Mouse (Mus musculus) embryonic facial prominence, embryonic 12.5 days (tissue): ENCODE data around the gene Kat6b. TPM values are rescaled to one million over a fixed set of nuclear protein-coding genes. Genes with fewer than 3 reads are reported as not detected.

Experiments
- ATAC-seq: fragments of 200-750 bp; cut with Nextera tagmentation; 2 replicates; pipeline ENCODE4 v1.8.0; 2017; ENCODE audit not compliant: insufficient number of reproducible peaks, insufficient read depth, low FRiP score, low TSS enrichment
- H3K27ac ChIP-seq: fragments of 300-500 bp; sonication (generic); 2 replicates; pipeline ENCODE4 v1.5.1; 2016; ENCODE audit warnings: mild to moderate bottlenecking
- H3K27me3 ChIP-seq: fragments of 300-500 bp; sonication (generic); 2 replicates; pipeline ENCODE4 v1.6.1; 2016; ENCODE audit warnings: mild to moderate bottlenecking, moderate library complexity
- H3K36me3 ChIP-seq: fragments of 300-500 bp; sonication (generic); 2 replicates; pipeline ENCODE4 v1.6.1; 2016; ENCODE audit warnings: mild to moderate bottlenecking
- H3K4me1 ChIP-seq: fragments of 300-500 bp; sonication (generic); 2 replicates; pipeline ENCODE4 v1.6.1; 2016
- H3K4me2 ChIP-seq: fragments of 300-500 bp; sonication (generic); replicated peaks from 2 replicates; pipeline ENCODE4 v1.6.1; 2016; ENCODE audit warnings: mild to moderate bottlenecking, moderate library complexity
- H3K4me3 ChIP-seq: fragments of 300-500 bp; sonication (generic); 2 replicates; pipeline ENCODE4 v1.5.1; 2016; ENCODE audit warnings: mild to moderate bottlenecking
- H3K9ac ChIP-seq: fragments of 300-500 bp; sonication (generic); 2 replicates; pipeline ENCODE4 v1.6.1; 2016; ENCODE audit warnings: mild to moderate bottlenecking, moderate library complexity
- H3K9me3 ChIP-seq: fragments of 300-500 bp; sonication (generic); 2 replicates; pipeline ENCODE4 v1.6.1; 2016; ENCODE audit warnings: mild to moderate bottlenecking, moderate library complexity
- WGBS: fragments of 180-500 bp; shearing (Covaris S2); methylation state at CpG from one replicate; pipeline ENCODE4 v1.1.7; 2016; 5-methylcytosine and 5-hydroxymethylcytosine counted together
- polyA plus RNA-seq: library from polyadenylated mRNA; unstranded; fragments of >200 nt; fragmentation: Nextera tagmentation; extraction: Ambion mirVana; gene quantifications from 2 replicates; pipeline ENCODE4 v1.2.1, GENCODE M21; 2016

Kat6b gene
- polyA plus RNA-seq, 1 experiment from 2014 or later = 28.6 TPM

- Histone ChIP-seq H3K4me2 (no peak overlapping the region; the same call in 1 of the 2 replicates), H3K36me3 (no peaks in the 10 kb centered on the region), H3K9ac (no peak overlapping the region), H3K27ac (peak overlapping the region; percentile 94), H3K27me3 (no peaks in the 10 kb centered on the region), H3K4me3 (no peak overlapping the region), H3K4me1 (peaks cover 52% of the 10 kb centered on the region), H3K9me3 (no peaks in the 10 kb centered on the region)
- WGBS = 12% methylated on average over 8 of the region's 8 CpGs
- ATAC-seq = peak; percentile 70
Measured at GRCm38 (mm10) chr14:21679631-21680201, 198.5 kb downstream of the Kat6b start.

GRCm38 (mm10) chr14:21682681-21683129 is 201.5 kb downstream of the Kat6b start:
- no peak overlapping the region for H3K4me3 ChIP-seq
- H3K9me3 ChIP-seq = no peaks in the 10 kb centered on the region
- 1% methylated on average over 9 of the region's 9 CpGs for WGBS
- H3K27me3 ChIP-seq = no peaks in the 10 kb centered on the region; the same call in 1 of the 2 replicates
- no peak for ATAC-seq
- no peaks in the 10 kb centered on the region for H3K36me3 ChIP-seq
- peak overlapping the region; percentile 38 for H3K4me2 ChIP-seq
- 0 out of 2 replicates have a peak overlapping the region, but pooled peaks have one; percentile 19 for H3K9ac ChIP-seq
- H3K4me1 ChIP-seq = peaks cover 52% of the 10 kb centered on the region
- peak overlapping the region; percentile 74 for H3K27ac ChIP-seq

- 81% methylated on average over 4 of the region's 4 CpGs for WGBS
- peaks cover 41% of the 10 kb centered on the region for H3K4me1 ChIP-seq
- ATAC-seq = no peak
Measured at GRCm38 (mm10) chr14:21683834-21684233, 202.6 kb downstream of the Kat6b start.

GRCm38 (mm10) chr14:21685411-21686146 is 204.3 kb downstream of the Kat6b start:
- H3K36me3 ChIP-seq = no peaks in the 10 kb centered on the region
- H3K9ac ChIP-seq = no peak overlapping the region
- H3K4me1 ChIP-seq = peaks cover 27% of the 10 kb centered on the region
- 78% methylated on average over 10 of the region's 10 CpGs for WGBS
- H3K4me2 ChIP-seq = no peak overlapping the region; the same call in 1 of the 2 replicates
- no peaks in the 10 kb centered on the region; the same call in 1 of the 2 replicates for H3K27me3 ChIP-seq
- no peak overlapping the region for H3K4me3 ChIP-seq
- 0 out of 2 replicates have a peak overlapping the region, but pooled peaks have one; percentile 17 for H3K27ac ChIP-seq
- H3K9me3 ChIP-seq = no peaks in the 10 kb centered on the region
- ATAC-seq = no peak

More at GRCm38 (mm10) chr14:21683834-21684233, 202.6 kb downstream of the Kat6b start:
- H3K27me3 ChIP-seq = no peaks in the 10 kb centered on the region; the same call in 1 of the 2 replicates
- H3K9me3 ChIP-seq = no peaks in the 10 kb centered on the region
- no peak overlapping the region for H3K9ac ChIP-seq
- H3K36me3 ChIP-seq = no peaks in the 10 kb centered on the region
- no peak overlapping the region for H3K4me2 ChIP-seq
- H3K4me3 ChIP-seq = no peak overlapping the region
- 0 out of 2 replicates have a peak overlapping the region, but pooled peaks have one; percentile 41 for H3K27ac ChIP-seq

GRCm38 (mm10) chr14:21686376-21687279 is 205.4 kb downstream of the Kat6b start:
- peak overlapping the region; percentile 44 for H3K9ac ChIP-seq
- no peaks in the 10 kb centered on the region; the same call in 1 of the 2 replicates for H3K27me3 ChIP-seq
- H3K36me3 ChIP-seq = no peaks in the 10 kb centered on the region
- H3K4me2 ChIP-seq = peak overlapping the region; percentile 53
- peaks cover 27% of the 10 kb centered on the region for H3K4me1 ChIP-seq
- 12% methylated on average over 49 of the region's 49 CpGs for WGBS
- no peaks in the 10 kb centered on the region for H3K9me3 ChIP-seq
- ATAC-seq = 0 out of 2 replicates have a peak, but pooled peaks have one; percentile 11
- peak overlapping the region; percentile 24 for H3K4me3 ChIP-seq
- no peak overlapping the region for H3K27ac ChIP-seq

- Histone ChIP-seq H3K9me3 (0 out of 2 replicates have a peak, but pooled peaks cover 4% of the 10 kb centered on the region), H3K27ac (no peak overlapping the region), H3K4me2 (no peak overlapping the region), H3K27me3 (no peaks in the 10 kb centered on the region; the same call in 1 of the 2 replicates), H3K36me3 (no peaks in the 10 kb centered on the region), H3K9ac (no peak overlapping the region), H3K4me1 (peaks cover 8% of the 10 kb centered on the region), H3K4me3 (no peak overlapping the region)
- whole genome bisulfite sequencing = 85% methylated on average over 3 of the region's 3 CpGs
- no peak for ATAC-seq
Measured at GRCm38 (mm10) chr14:21691070-21691469, 209.8 kb downstream of the Kat6b start.

GRCm38 (mm10) chr14:21695020-21695419 is 213.8 kb downstream of the Kat6b start:
- H3K27me3 ChIP-seq = no peaks in the 10 kb centered on the region
- H3K4me3 ChIP-seq = no peak overlapping the region
- WGBS = 73% methylated on average over 6 of the region's 6 CpGs
- H3K4me1 ChIP-seq = 0 out of 2 replicates have a peak, but pooled peaks cover 5% of the 10 kb centered on the region
- 0 out of 2 replicates have a peak, but pooled peaks cover 4% of the 10 kb centered on the region for H3K9me3 ChIP-seq
- no peak overlapping the region for H3K4me2 ChIP-seq
- no peaks in the 10 kb centered on the region for H3K36me3 ChIP-seq
- ATAC-seq = no peak
- no peak overlapping the region for H3K27ac ChIP-seq
- H3K9ac ChIP-seq = no peak overlapping the region

GRCm38 (mm10) chr14:21696186-21696830 is 215.1 kb downstream of the Kat6b start:
- Histone ChIP-seq H3K4me1 (0 out of 2 replicates have a peak, but pooled peaks cover 5% of the 10 kb centered on the region), H3K27ac (no peak overlapping the region), H3K4me2 (no peak overlapping the region), H3K9ac (no peak overlapping the region), H3K4me3 (no peak overlapping the region), H3K9me3 (0 out of 2 replicates have a peak, but pooled peaks cover 4% of the 10 kb centered on the region), H3K36me3 (no peaks in the 10 kb centered on the region), H3K27me3 (no peaks in the 10 kb centered on the region)
- no peak for ATAC-seq
- WGBS = 78% methylated on average over 7 of the region's 7 CpGs

- 92% methylated on average over 8 of the region's 8 CpGs for WGBS
Measured at GRCm38 (mm10) chr14:21702691-21703090, 221.5 kb downstream of the Kat6b start.

GRCm38 (mm10) chr14:21703255-21703654 is 222.0 kb downstream of the Kat6b start:
- Histone ChIP-seq H3K36me3 (no peaks in the 10 kb centered on the region), H3K9ac (no peak overlapping the region), H3K9me3 (no peaks in the 10 kb centered on the region; the same call in 1 of the 2 replicates), H3K4me3 (no peak overlapping the region), H3K27ac (no peak overlapping the region), H3K4me1 (peaks cover 15% of the 10 kb centered on the region), H3K27me3 (no peaks in the 10 kb centered on the region), H3K4me2 (no peak overlapping the region)
- no peak for ATAC-seq
- WGBS = 72% methylated on average over 5 of the region's 5 CpGs

More at GRCm38 (mm10) chr14:21702691-21703090, 221.5 kb downstream of the Kat6b start:
- Histone ChIP-seq H3K36me3 (no peaks in the 10 kb centered on the region), H3K27ac (no peak overlapping the region), H3K4me1 (peaks cover 15% of the 10 kb centered on the region), H3K4me2 (no peak overlapping the region), H3K9me3 (no peaks in the 10 kb centered on the region; the same call in 1 of the 2 replicates), H3K4me3 (no peak overlapping the region), H3K9ac (no peak overlapping the region), H3K27me3 (no peaks in the 10 kb centered on the region)
- ATAC-seq = no peak
